Mouse (Mus musculus) heart, embryonic 14.5 days (tissue): ENCODE measurements around the gene Zyx. TPM values are rescaled to one million over a fixed set of nuclear protein-coding genes. Genes with fewer than 3 reads are reported as not detected.

Experiments used
- ATAC-seq: fragments of 200-750 bp; cut with Nextera tagmentation; 2 replicates; pipeline ENCODE4 v1.8.0; 2017; ENCODE audit warnings: low read depth, moderate TSS enrichment; ENCODE audit not compliant: insufficient number of reproducible peaks, insufficient read depth, low FRiP score
- H3K27ac ChIP-seq, 2 experiments: fragments of 200-500 bp in 1 of 2; fragments of 300-500 bp in 1 of 2; sonication (generic) in 1 of 2; replicated peaks in 1 of 2; 2 replicates each; pipeline ENCODE4 v1.5.1; 2012 to 2014; ENCODE audit warnings: low read depth in 2 of 2, low read length in 2 of 2, control low read depth in 1 of 2, mild to moderate bottlenecking in 1 of 2, mixed read lengths in 1 of 2; ENCODE audit not compliant: control insufficient read depth in 1 of 2, insufficient read depth in 1 of 2
- H3K27me3 ChIP-seq: fragments of 300-500 bp; sonication (generic); 2 replicates; pipeline ENCODE4 v1.6.1; 2014; ENCODE audit warnings: mild to moderate bottlenecking, low read length, control low read depth; ENCODE audit not compliant: control insufficient read depth, insufficient read depth
- H3K36me3 ChIP-seq: fragments of 300-500 bp; sonication (generic); 2 replicates; pipeline ENCODE4 v1.6.1; 2014; ENCODE audit warnings: mild to moderate bottlenecking, control low read depth, low read length, mixed read lengths; ENCODE audit not compliant: control insufficient read depth, insufficient read depth
- H3K4me1 ChIP-seq, 2 experiments: fragments of 200-500 bp in 1 of 2; fragments of 300-500 bp in 1 of 2; sonication (generic) in 1 of 2; 2 replicates each; pipeline ENCODE4 v1.6.1; 2012 to 2014; ENCODE audit warnings: low read length in 2 of 2, control low read depth in 1 of 2, mixed read lengths in 1 of 2; ENCODE audit not compliant: control insufficient read depth in 2 of 2, insufficient read depth in 2 of 2
- H3K4me2 ChIP-seq: fragments of 300-500 bp; sonication (generic); 2 replicates; pipeline ENCODE4 v1.6.1; 2014; ENCODE audit warnings: mild to moderate bottlenecking, low read length
- H3K4me3 ChIP-seq, 2 experiments: fragments of 200-500 bp in 1 of 2; fragments of 300-500 bp in 1 of 2; sonication (generic) in 1 of 2; 2 replicates each; pipeline ENCODE4 v1.5.1; 2012 to 2014; ENCODE audit warnings: low read length in 2 of 2, mild to moderate bottlenecking in 2 of 2, control low read depth in 1 of 2, low read depth in 1 of 2, moderate library complexity in 1 of 2; ENCODE audit not compliant: control insufficient read depth in 1 of 2, insufficient read depth in 1 of 2
- H3K9ac ChIP-seq: fragments of 300-500 bp; sonication (generic); 2 replicates; pipeline ENCODE4 v1.6.1; 2014; ENCODE audit warnings: mild to moderate bottlenecking, low read length
- H3K9me3 ChIP-seq: fragments of 300-500 bp; sonication (generic); 2 replicates; pipeline ENCODE4 v1.6.1; 2016; ENCODE audit warnings: low read length, control low read depth; ENCODE audit not compliant: control insufficient read depth
- WGBS: fragments of 180-500 bp; shearing (Covaris S2); extraction: QIAGEN DNeasy Blood & Tissue Kit; methylation state at CpG from one replicate; pipeline ENCODE4 v1.1.7; 2014; 5-methylcytosine and 5-hydroxymethylcytosine counted together
- polyA plus RNA-seq: library from polyadenylated mRNA; unstranded; fragments of >200 nt; fragmentation: Nextera tagmentation; extraction: Ambion mirVana; gene quantifications from 2 replicates; pipeline ENCODE4 v1.2.1, GENCODE M21; 2014

Zyx gene
- polyA plus RNA-seq, 1 experiment from 2014 or later = 173 TPM

DNA sequence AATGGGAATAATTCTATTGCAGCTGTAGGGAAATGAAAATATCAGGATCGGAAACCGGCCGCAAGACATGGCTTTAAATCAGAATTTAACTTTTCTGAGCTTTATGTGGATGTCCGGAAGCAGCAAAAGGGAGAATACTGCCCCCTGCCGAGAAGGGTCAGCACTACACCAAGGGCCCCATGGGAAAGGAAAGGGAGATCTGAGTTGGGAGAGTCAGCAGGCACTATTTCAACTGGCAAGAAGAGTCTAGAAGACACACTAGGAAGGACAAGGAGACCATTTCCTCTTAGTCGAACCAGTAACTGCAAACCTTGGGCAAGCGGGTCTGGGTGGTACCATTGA, 24.2 kb upstream of the Zyx start:
- 8% methylated on average over 7 of the region's 7 CpGs for WGBS
- H3K36me3 ChIP-seq = no peaks in the 10 kb centered on the region
- H3K4me2 ChIP-seq = peak overlapping the region; percentile 97
- peaks cover 4 to 6% of the 10 kb centered on the region in 2 experiments for H3K4me1 ChIP-seq
- H3K9me3 ChIP-seq = no peaks in the 10 kb centered on the region
- H3K27me3 ChIP-seq = peaks cover 52% of the 10 kb centered on the region
- H3K4me3 ChIP-seq = peak overlapping the region; percentile 51 to 63
- no peak overlapping the region for H3K27ac ChIP-seq
- H3K9ac ChIP-seq = peak overlapping the region; percentile 68
- no peak for ATAC-seq

DNA sequence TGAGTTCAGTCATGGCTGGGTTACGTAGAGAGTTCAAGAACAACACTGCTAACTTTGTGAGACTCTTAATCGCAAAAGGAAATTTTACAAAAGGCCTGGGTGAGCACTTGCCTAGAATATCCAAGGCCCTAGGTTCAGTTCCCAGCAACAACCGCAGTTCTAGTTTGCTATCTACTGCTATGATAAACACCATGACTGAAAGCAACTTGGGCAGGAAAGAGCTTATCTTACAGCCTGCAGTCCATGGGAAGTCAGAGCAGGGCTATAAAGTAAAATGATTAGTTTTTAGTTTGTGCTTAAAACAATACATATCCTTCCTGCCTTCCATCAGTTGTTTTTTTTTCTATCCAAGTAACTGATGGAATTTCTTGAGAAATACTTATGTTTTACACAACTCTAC, 22.9 kb upstream of the Zyx start:
- Histone ChIP-seq H3K36me3 (no peaks in the 10 kb centered on the region), H3K27me3 (peaks cover 41% of the 10 kb centered on the region), H3K9ac (no peak overlapping the region), H3K4me1 (peaks cover 4 to 6% of the 10 kb centered on the region in 2 experiments), H3K4me2 (no peak overlapping the region), H3K9me3 (no peaks in the 10 kb centered on the region), H3K4me3 (no peak overlapping the region), H3K27ac (no peak overlapping the region)
- ATAC-seq = no peak
- WGBS = 71% methylated on average over 3 of the region's 3 CpGs

DNA sequence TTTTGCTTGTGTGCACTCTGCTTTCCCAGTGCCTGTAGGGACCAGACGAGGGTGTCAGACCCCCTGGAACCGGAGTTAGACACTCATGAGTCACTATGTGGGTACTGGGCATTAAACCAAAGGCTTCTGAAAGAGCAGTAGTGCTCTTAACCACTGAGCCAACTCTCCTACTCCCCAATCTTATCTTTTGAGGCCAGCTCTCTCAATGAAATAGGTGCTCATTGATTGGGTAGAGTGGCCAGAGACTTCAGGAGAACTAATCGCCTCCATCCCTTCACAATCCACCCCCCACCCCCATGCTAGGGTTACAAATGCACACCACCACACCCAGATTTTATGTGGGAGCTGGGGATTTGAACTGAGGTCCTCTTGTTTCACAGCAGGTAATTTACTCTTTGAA, 20.7 kb upstream of the Zyx start:
- no peak for ATAC-seq
- H3K36me3 ChIP-seq = no peaks in the 10 kb centered on the region
- no peak overlapping the region for H3K9ac ChIP-seq
- H3K4me2 ChIP-seq = no peak overlapping the region
- 46% methylated on average over 3 of the region's 3 CpGs for WGBS
- no peak overlapping the region for H3K27ac ChIP-seq
- no peaks in the 10 kb centered on the region for H3K9me3 ChIP-seq
- H3K4me1 ChIP-seq = peaks cover under 1 to 1% of the 10 kb centered on the region in 2 experiments; a peak in 2 of 4 replicates
- no peak overlapping the region for H3K4me3 ChIP-seq
- peaks cover 18% of the 10 kb centered on the region for H3K27me3 ChIP-seq

DNA sequence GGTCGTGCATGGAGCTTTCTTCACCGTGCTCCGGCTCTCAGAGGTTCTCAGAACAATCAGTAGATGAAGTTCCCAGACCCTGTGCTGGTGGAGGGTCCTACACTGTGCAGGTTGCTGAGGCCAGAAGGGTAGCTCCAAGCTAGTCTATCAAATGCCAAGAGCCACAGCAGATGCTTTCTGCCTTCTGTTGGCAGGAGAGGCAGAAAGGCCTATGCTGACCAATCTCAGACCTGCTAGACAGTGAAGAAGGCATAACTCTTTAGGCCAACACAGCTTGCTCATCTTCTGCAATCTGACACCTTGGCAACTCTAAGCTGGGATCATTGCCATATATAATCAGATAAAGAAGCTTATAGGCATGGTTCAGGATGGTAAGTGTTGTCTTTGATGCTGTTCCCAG, 19.2 kb upstream of the Zyx start:
- Histone ChIP-seq H3K27me3 (0 out of 2 replicates have a peak, but pooled peaks cover 5% of the 10 kb centered on the region), H3K9me3 (no peaks in the 10 kb centered on the region), H3K36me3 (no peaks in the 10 kb centered on the region), H3K4me1 (no peaks in the 10 kb centered on the region), H3K9ac (no peak overlapping the region), H3K4me2 (no peak overlapping the region), H3K4me3 (no peak overlapping the region), H3K27ac (no peak overlapping the region)
- 66% methylated on average over 3 of the region's 3 CpGs for WGBS
- ATAC-seq = no peak

DNA sequence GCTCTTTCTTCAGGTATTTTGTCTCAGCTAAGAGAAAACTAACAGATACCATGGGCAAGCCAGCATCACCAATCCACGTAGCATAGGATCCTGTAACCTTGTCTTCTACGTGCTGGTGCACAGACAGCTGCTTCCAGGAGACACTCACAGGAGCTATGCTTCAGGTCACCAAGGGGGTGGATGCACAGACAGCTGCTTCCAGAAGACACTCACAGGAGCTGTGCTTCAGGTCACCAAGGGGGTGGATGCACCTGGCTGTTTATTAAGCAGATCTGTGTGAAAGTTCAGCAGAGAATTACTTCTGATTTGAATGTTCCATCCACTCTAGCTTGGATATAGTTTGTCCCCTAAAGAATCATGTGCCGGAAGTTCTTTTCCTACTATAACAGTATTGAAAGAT, 18.5 kb upstream of the Zyx start:
- H3K36me3 ChIP-seq = no peaks in the 10 kb centered on the region
- H3K27me3 ChIP-seq = no peaks in the 10 kb centered on the region
- no peak overlapping the region for H3K4me2 ChIP-seq
- no peak overlapping the region for H3K27ac ChIP-seq
- 82% methylated on average over 3 of the region's 3 CpGs for WGBS
- H3K9ac ChIP-seq = no peak overlapping the region
- H3K9me3 ChIP-seq = no peaks in the 10 kb centered on the region
- no peaks in the 10 kb centered on the region for H3K4me1 ChIP-seq
- ATAC-seq = no peak
- H3K4me3 ChIP-seq = no peak overlapping the region

DNA sequence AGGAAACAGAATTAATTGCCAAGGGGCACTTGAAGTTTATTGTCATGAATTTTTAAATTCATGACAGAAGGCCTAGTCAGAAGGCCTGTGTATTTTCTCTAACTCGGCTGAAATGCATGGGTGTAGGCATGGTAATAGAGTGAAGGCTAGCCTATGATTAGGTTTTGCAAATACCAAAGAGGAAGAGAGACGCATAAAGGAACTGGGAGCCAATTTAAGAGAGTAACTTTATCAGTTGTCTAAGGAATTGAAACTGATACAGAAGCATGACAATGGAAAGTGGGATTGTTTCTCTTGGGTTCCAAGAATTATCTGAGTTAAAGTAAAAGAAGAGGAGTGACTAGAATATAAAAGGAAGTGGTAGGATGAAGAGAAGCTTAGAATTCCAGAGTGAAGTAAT, 10.2 kb upstream of the Zyx start:
- no peaks in the 10 kb centered on the region for H3K4me1 ChIP-seq
- 77% methylated on average over 2 of the region's 2 CpGs for WGBS

DNA sequence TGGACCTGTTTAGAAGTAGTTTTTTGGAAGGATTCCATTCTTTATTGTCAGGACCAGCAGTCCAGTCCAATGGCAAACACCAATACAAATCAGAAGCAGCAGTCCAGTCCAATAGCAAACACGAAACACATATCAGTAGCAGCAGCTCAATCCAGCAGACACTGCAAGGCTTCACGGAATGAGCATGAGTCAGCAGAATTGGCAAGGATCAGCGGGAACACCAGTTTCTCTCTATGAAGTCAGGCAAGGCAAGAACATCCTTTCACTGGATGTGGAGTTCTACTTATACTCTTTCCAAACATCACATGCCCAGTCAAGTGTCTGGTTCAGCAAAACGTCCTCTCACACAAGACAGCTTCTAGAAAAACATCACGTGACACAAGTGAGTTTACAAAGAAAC, 9.4 kb upstream of the Zyx start:
- 72% methylated on average over 5 of the region's 5 CpGs for WGBS
- Histone ChIP-seq H3K36me3 (no peaks in the 10 kb centered on the region), H3K27ac (no peak overlapping the region), H3K9ac (no peak overlapping the region), H3K4me1 (no peaks in the 10 kb centered on the region), H3K4me3 (no peak overlapping the region), H3K4me2 (no peak overlapping the region), H3K9me3 (no peaks in the 10 kb centered on the region), H3K27me3 (no peaks in the 10 kb centered on the region)
- no peak for ATAC-seq

More for the DNA sequence above, 10.2 kb upstream of the Zyx start:
- Histone ChIP-seq H3K36me3 (no peaks in the 10 kb centered on the region), H3K4me2 (no peak overlapping the region), H3K9me3 (no peaks in the 10 kb centered on the region), H3K9ac (no peak overlapping the region), H3K27ac (no peak overlapping the region), H3K27me3 (no peaks in the 10 kb centered on the region), H3K4me3 (no peak overlapping the region)
- ATAC-seq = no peak

DNA sequence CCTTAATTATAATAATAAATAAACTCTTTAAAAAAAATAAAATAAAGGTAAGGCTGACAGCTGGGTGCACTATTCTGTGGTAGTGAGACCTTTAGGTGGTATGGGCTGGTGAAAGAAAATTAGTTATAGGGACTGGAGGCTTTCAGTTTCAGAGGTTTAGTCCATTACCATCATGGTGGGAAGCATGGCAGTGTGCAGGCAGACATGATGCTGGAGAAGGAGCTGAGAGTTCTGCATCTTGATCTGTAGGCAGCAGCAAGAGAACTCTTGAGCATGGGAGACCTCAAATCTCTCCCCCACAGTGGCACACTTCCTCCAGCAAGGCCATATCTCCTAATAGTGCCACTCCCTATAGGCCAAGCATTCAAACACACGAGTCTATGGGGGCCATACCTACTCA, 7.3 kb upstream of the Zyx start:
- Histone ChIP-seq H3K4me3 (no peak overlapping the region), H3K9me3 (no peaks in the 10 kb centered on the region), H3K27me3 (no peaks in the 10 kb centered on the region), H3K4me1 (no peaks in the 10 kb centered on the region), H3K36me3 (no peaks in the 10 kb centered on the region), H3K9ac (no peak overlapping the region), H3K4me2 (no peak overlapping the region), H3K27ac (no peak overlapping the region)
- WGBS = 53% methylated on average over 1 of the region's 1 CpGs
- ATAC-seq = no peak
